9 mouse cellular contexts compared by ENCODE assay signal in genomic region chr3:34443731-34444628, GRCm38 (mm10).
DNase-seq lines count a peak whose midpoint lies in the region; ATAC-seq and TF ChIP-seq lines count a peak whose summit lies in the region.
"Had no signal": no experiment of that assay in that cellular context is flagged by ENCODE, and none has a peak within 500 bp of the region (broad histone marks: within the 10 kb centered on the region; RNA-seq: fewer than 3 reads in every experiment).

No protein-coding gene starts in this region.

- intact Hi-C loops in left cerebral cortex, postnatal 10 days (cut with DNase I) = loop anchor here (2.0 to 5.0 kb wide), 2 partner anchors 118 to 199 kb away; no protein-coding TSS in a partner anchor

- no peak overlapping the region for H3K4me3 ChIP-seq in olfactory bulb, adult 2 months (ENCODE audit: insufficient read depth, low read depth, low read length)
- H3K4me3 ChIP-seq: liver, embryonic 15.5 days had no signal

- TF ChIP-seq POLR2A in olfactory bulb, adult 2 months (IDR thresholded peaks at IDR 0.05; ENCODE audit: insufficient read depth, low read depth, low read length) = no peak

- peaks cover 10% of the 10 kb centered on the region for H3K4me1 ChIP-seq in olfactory bulb, adult 2 months (ENCODE audit: control insufficient read depth, insufficient read depth, low read length)
- H3K4me1 ChIP-seq: liver, embryonic 15.5 days had no signal

- peak overlapping the region; percentile 72; the same call in 1 of the 2 replicates for H3K27ac ChIP-seq in olfactory bulb, adult 2 months (ENCODE audit: insufficient read depth, low read depth, low read length)
- H3K27ac ChIP-seq: liver, embryonic 15.5 days had no signal

- WGBS in olfactory bulb, adult 2 months = 42% methylated on average over 28 of the region's 28 CpGs

- TF ChIP-seq CTCF in olfactory bulb, adult 2 months (IDR thresholded peaks at IDR 0.05; ENCODE audit: insufficient read depth, low read depth, low read length) = no peak

- no peak for ATAC-seq in CD4-positive, CD25-positive, alpha-beta regulatory T cell, adult 4 months

- DNase-seq in Muller cell, postnatal 12 days (ENCODE audit: inconsistent ontology term) = peak; percentile 97
- peak; percentile 57 for DNase-seq in cerebellum, adult 9-10 months
- DNase-seq in frontal cortex, postnatal 10 days (ENCODE audit: low spot score in 2 of 2) = peak; percentile 62 to 77
- peak; percentile 71 to 80 for DNase-seq in left cerebral cortex, postnatal 10 days (ENCODE audit: extremely low spot score in 1 of 2, low spot score in 2 of 2)
- no peak for DNase-seq in spleen, postnatal 4 days (ENCODE audit: low spot score in 2 of 2)
- no peak for DNase-seq in thymus, adult 18-20 months

Comparison
In these comparisons a context has a peak if more than half of its experiments do, and no peak if none do; other contexts are left out.
1. DNase-seq: peak in Muller cell, postnatal 12 days (single experiment), cerebellum, adult 9-10 months (single experiment), frontal cortex, postnatal 10 days (2 of 2) and left cerebral cortex, postnatal 10 days (2 of 2); none in spleen, postnatal 4 days (0 of 2) and thymus, adult 18-20 months (0 of 2).